26 mouse cellular contexts compared by ENCODE assay signal in the genomic region with DNA sequence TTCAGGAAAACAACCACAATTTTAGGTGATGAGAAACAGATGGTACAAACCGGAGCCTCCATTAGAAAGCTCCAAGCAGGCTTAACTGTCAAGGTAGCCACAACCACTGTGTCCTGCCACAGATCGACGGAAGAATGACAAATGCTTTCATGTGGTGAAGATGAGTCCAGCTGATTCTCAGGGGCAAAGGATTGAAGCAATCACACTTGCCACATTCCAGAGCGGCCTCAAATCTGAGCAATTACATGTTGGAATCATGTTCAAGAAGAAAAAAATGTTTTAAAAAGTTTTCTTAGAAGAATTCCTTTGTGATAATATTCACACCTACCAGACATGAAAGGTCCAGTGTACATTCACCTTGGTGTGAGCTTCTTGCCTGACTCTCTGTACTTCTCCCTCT. TPM values are rescaled to one million over a fixed set of nuclear protein-coding genes. Genes with fewer than 3 reads are reported as not detected.
"Had no signal": no experiment of that assay in that cellular context is flagged by ENCODE, and none has a peak within 500 bp of the region (broad histone marks: within the 10 kb centered on the region; RNA-seq: fewer than 3 reads in every experiment).

No protein-coding gene starts in this region.

- H3K27ac ChIP-seq: heart, adult 2 months; heart, embryonic 10.5 days; hindbrain, embryonic 13.5 days; hindbrain, embryonic 15.5 days; hindbrain, postnatal 0 days; kidney, embryonic 15.5 days; kidney, postnatal 0 days; limb, embryonic 13.5 days; limb, embryonic 15.5 days; liver, embryonic 13.5 days; liver, embryonic 15.5 days had no signal

- H3K4me2 ChIP-seq: heart, embryonic 12.5 days; hindbrain, embryonic 13.5 days; hindbrain, embryonic 15.5 days; kidney, embryonic 15.5 days; limb, embryonic 13.5 days; limb, embryonic 15.5 days; liver, embryonic 13.5 days; liver, embryonic 15.5 days had no signal

- H3K36me3 ChIP-seq: heart, embryonic 10.5 days; heart, embryonic 12.5 days; hindbrain, embryonic 13.5 days; hindbrain, embryonic 15.5 days; kidney, embryonic 15.5 days; limb, embryonic 13.5 days; limb, embryonic 15.5 days; liver, embryonic 13.5 days; liver, embryonic 15.5 days had no signal

- ATAC-seq: hindbrain, postnatal 0 days; intestine, embryonic 16.5 days had no signal

- DNase-seq: gastrocnemius, postnatal 14 days; gastrocnemius, postnatal 36 days; heart, adult 11 months; heart, adult 2 months; heart, postnatal 10 days; heart, postnatal 4 days; kidney, adult 11 months; kidney, adult 2 months; kidney, adult 9 months; kidney, postnatal 14 days; kidney, postnatal 36 days; layer of hippocampus, adult 9-11 months; layer of hippocampus, postnatal 36 days; left cerebral cortex, postnatal 4 days; liver, embryonic 13.5 days had no signal

- H3K27me3 ChIP-seq: heart, embryonic 12.5 days; hindbrain, embryonic 13.5 days; hindbrain, embryonic 15.5 days; kidney, embryonic 15.5 days; limb, embryonic 13.5 days; limb, embryonic 15.5 days; liver, embryonic 13.5 days; liver, embryonic 15.5 days had no signal

- H3K4me3 ChIP-seq: heart, adult 2 months; heart, embryonic 10.5 days; heart, embryonic 12.5 days; hindbrain, embryonic 13.5 days; hindbrain, embryonic 15.5 days; kidney, embryonic 15.5 days; limb, embryonic 13.5 days; limb, embryonic 15.5 days; liver, embryonic 13.5 days; liver, embryonic 15.5 days had no signal

- H3K9me3 ChIP-seq: heart, embryonic 10.5 days; heart, embryonic 12.5 days; hindbrain, embryonic 13.5 days; hindbrain, embryonic 15.5 days; kidney, embryonic 15.5 days; limb, embryonic 13.5 days; limb, embryonic 15.5 days; liver, embryonic 13.5 days; liver, embryonic 15.5 days had no signal

- H3K9ac ChIP-seq: heart, embryonic 12.5 days; hindbrain, embryonic 13.5 days; hindbrain, embryonic 15.5 days; kidney, embryonic 15.5 days; limb, embryonic 13.5 days; limb, embryonic 15.5 days; liver, embryonic 13.5 days; liver, embryonic 15.5 days had no signal

- H3K4me1 ChIP-seq: heart, embryonic 10.5 days; heart, embryonic 12.5 days; hindbrain, embryonic 13.5 days; hindbrain, embryonic 15.5 days; kidney, embryonic 15.5 days; limb, embryonic 13.5 days; limb, embryonic 15.5 days; liver, embryonic 13.5 days; liver, embryonic 15.5 days had no signal

RNA-seq across cellular contexts. Expression of a gene that starts 57.7 kb away (rescaled TPM):
- polyA plus RNA-seq: heart, adult 2 months had no signal
